Mouse (Mus musculus) lung, postnatal 14 days (tissue): ENCODE measurements around the gene Mycl.

Experiments
- DNase-seq: peaks from one replicate; pipeline ENCODE4 v3.0.0; 2021

Gene Mycl

DNA sequence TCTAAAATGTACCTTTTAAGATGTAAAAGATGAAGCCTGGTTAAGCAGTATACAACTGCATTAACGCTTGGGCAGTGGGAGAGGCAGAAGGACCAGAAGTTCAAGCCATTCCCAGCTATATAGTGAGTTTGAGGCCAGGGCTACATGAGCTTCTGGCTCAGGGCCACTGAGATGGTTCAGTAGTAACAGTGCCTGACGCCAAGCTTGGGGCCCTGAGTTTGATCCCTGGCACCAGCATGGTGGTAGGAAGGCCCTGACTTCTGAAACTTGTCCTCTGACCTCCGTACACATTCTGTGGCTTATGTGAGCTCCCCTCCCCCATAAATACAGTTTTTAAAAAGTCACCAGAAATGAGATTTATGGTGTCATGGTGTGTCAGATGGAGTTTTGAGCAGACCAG is 26.1 kb downstream of the Mycl start:
- DNase-seq = no peak

GRCm38 (mm10) chr4:123022896-123023295 is 27.4 kb downstream of the Mycl start:
- DNase-seq = no peak

DNA sequence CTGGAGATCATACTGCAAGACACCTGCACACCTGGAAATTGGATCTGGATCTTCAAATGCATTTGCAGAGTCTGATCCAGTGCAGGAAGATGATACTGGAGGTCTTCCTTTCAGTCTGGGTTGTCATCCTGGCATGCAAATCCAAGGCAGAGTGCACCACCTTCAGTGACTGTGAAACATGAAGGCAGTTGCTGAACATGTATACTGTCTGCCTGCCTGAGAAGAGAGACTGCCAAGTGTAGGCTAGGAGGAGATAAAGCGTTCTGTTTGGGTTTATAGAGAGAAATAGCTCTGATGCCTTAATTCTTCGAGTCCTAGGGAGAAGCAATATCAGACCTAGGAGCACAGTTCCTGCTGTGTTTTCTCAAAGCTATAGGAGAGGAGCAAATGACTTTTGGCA is 30.0 kb downstream of the Mycl start:
- no peak for DNase-seq

DNA sequence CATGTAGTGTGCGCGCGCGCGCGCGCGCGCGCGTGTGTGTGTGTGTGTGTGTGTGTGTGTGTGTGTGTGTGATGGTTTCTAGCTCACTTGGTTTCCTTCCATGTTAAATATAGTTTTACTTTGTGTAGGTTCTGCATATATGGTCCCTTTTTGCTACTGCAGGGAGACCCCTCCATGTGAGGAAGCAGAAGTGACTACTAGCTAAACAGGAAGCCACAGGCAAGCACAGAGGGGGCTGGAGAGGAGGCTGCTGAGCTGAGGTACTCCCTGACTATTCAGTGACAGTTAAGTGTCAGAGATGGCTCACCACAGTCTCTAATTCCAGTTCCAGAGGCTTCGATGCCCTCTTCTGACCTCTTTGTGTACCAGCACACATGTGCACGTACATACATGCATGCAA is 30.7 kb downstream of the Mycl start:
- DNase-seq = no peak

GRCm38 (mm10) chr4:123026597-123026996 is 31.1 kb downstream of the Mycl start:
- DNase-seq = no peak

GRCm38 (mm10) chr4:123034841-123035240 is 39.4 kb downstream of the Mycl start:
- no peak for DNase-seq

GRCm38 (mm10) chr4:123035636-123036035 is 40.2 kb downstream of the Mycl start:
- DNase-seq = no peak

DNA sequence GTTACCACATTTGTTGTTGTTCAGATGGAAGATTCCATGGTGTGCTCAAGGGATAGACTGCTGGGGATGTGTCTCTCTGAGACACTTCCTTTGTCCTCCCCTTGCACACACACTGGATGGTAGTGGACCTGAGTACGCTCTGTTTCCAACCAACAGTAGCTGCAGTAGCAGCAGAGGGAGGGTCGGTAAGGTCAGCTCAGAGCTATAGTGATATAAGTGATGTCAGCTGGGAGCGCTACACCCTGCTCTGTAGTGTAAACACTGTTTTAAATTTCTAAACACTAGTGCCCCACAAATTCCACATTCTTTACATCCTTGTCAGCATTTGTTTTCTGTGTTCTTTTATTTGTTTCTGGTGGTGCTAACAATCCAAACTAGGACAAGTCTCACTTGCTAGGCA is 41.3 kb downstream of the Mycl start:
- DNase-seq = no peak

DNA sequence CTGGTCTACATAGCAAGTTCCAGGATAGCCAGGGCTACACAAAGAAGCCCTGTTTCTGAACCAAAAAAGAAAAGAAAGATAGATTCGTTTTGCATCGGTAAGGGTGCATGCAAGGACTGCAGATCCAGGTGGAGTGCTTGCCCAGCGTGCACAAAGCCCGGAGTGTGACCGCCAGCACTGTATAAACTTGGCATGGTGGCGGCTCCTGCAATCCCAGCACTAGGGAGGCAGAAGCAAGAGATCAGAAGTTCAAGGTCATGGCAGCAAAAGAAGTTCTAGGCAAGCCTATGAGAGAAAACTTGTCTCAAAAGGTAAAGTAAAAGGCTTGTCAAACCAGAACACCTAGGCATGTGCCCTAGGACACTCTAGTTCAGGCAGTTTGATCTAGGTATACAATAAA is 45.7 kb downstream of the Mycl start:
- DNase-seq = no peak

GRCm38 (mm10) chr4:123043858-123044257 is 48.4 kb downstream of the Mycl start:
- no peak for DNase-seq

GRCm38 (mm10) chr4:123044842-123045241 is 49.4 kb downstream of the Mycl start:
- peak; percentile 34 for DNase-seq

DNA sequence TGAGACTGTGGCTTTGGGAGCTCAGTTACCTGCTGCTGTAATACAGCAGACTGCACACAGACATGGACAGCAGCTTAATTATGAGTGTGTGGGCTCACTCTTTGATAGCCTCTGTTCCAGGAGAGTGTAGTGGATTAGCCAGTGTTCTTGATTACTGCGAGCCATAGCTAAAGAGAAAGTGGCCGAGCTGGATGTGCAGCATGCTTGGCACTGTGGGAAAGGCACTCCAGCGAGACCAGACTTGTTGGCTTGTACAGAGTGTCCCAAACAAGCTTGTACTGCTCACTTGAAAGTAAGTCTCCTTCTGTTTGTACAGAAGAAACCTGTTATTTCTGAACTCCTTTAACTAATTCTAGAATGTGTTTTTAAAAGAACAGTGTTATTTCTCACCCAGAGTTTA is 50.8 kb downstream of the Mycl start:
- peak; percentile 59 for DNase-seq

DNA sequence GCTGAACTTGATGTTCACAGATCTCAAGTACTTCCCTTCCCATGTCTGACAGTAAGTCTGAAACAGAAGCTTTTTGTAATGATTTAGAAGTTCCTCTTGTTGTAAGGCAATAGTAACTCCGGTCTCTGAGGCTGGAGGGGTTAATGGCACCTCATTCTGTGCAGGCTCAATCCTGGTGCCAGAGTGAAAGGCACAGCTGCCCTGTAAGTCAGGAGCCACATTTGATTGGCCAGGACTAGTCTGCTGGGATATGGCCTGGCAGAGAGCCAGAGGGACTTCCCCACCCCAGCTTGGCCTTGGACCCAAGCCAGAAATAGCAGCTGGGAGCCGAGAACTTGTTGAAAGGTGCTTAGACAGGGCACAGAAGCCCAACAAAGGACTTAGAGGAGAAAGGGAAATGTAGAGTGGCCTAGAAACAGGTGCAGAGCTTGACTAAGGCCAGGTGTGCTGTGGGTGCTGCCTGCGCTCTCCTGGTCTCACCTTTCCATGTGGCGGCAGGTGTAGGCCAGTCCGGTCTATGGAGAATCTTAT is 55.3 kb downstream of the Mycl start:
- peak; percentile 90 for DNase-seq
